Mouse (Mus musculus) cerebellum, adult 9-11 months (tissue): ENCODE measurements around the gene Gm13285.
"Not testable (repeated sequence)": the region's sequence is repeated elsewhere in the genome, so short reads cannot be mapped to it uniquely, and the experiment has no call there.

Experiments used
- DNase-seq: peaks from one replicate; pipeline ENCODE4 v3.0.0; 2022

Gm13285 gene

DNA sequence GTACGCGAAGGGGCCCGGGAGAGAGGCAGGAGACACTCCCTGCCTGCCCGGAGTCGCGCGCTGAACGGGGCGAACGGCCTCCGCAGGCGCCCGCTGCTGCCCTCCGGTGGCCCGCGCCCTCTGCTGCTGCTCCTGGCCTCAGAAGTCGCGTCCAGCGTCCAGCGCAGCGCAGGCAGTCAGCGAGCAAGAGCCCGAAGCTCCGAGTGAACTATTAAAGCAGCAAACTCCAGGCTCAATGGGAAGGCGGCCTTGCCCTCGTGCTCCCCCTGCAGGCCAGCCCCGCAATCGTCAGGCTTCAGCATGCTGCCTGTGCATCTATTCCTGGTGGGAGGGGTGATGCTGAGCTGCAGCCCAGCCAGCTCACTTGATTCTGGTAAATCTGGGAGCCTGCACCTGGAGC lies 2.4 kb upstream of the Gm13285 start, which contains the start of gene Gm13279:
Gene Gm13279, plus strand, starts transcription at position 301 of the 400 bp plus-strand sequence.
- not testable (repeated sequence) for DNase-seq

- not testable (repeated sequence) for DNase-seq
These were observed 3.5 kb downstream of the Gm13285 start, which contains the start of gene Gm13287 for GRCm38 (mm10) chr4:88802954-88803353. Gm13287 (plus strand) TSS chr4:88803254.

DNA sequence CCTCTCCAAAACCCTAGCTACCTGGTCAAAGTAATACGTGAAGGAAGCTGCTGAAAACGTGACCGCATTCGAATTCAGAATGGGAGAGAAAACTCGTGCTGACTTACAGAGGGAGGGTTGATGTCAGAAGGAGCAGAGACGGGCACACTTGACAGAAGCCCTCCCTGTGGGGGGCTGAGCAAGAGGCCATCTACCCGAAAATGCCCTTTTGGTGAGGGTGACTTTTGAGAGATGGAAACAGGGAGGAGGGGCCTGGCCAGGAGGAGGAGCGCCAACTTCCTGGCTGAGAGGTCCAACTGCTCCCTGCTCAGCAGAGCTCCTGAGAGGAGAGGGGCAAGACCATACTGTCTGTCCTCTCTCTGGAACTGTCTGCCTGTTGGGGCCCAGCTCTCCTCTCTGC lies 5.8 kb downstream of the Gm13285 start, which contains the start of gene Gm13288:
Gene Gm13288, plus strand, starts transcription at position 301 of the 400 bp plus-strand sequence.
- DNase-seq: not testable (repeated sequence)

DNA sequence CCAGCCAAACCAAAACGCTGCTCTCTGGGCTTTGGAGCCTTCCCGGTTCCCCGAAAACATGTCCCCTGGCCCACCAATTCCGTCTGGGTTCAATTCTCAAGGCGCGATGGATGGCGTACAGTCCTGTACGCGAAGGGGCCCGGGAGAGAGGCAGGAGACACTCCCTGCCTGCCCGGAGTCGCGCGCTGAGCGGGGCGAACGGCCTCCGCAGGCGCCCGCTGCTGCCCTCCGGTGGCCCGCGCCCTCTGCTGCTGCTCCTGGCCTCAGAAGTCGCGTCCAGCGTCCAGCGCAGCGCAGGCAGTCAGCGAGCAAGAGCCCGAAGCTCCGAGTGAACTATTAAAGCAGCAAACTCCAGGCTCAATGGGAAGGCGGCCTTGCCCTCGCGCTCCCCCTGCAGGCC lies 6.3 kb downstream of the Gm13285 start:
- peak; percentile 44 for DNase-seq

- DNase-seq: no peak
These were observed 16.5 kb downstream of the Gm13285 start, which contains the start of gene Ifna7 for GRCm38 (mm10) chr4:88815928-88816327. Ifna7 (plus strand) TSS chr4:88816228.

GRCm38 (mm10) chr4:88819659-88820058 lies 20.2 kb downstream of the Gm13285 start, which contains the start of gene Ifna11:
Ifna11 (plus strand) TSS chr4:88819959.
- DNase-seq: no peak

DNA sequence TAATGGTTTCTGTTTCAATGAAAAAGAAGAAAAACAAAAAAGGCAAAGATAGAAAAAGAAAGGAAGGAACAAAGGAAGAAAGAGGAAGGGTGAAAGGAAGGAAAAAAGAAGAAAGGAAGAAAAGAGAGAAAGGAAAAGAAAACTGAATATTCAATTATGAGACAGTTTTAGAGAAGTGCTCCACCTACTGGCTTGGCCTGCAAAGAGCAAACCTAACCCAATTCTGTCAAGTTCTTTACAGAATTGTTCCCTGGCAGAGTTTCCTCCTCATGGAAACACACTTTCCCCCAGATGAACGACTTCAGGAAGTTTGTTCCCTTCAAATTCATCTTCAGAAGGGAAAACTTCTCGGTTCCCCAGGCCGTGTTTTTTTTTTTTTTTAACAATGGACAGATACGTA lies 23.5 kb downstream of the Gm13285 start:
- DNase-seq: no peak

GRCm38 (mm10) chr4:88827116-88827515 lies 27.7 kb downstream of the Gm13285 start, which contains the start of gene Ifna6:
Ifna6 (plus strand) TSS chr4:88827416.
- DNase-seq: not testable (repeated sequence)

GRCm38 (mm10) chr4:88830523-88830922 lies 31.1 kb downstream of the Gm13285 start:
- DNase-seq: no peak

GRCm38 (mm10) chr4:88835225-88835624 lies 35.8 kb downstream of the Gm13285 start, which contains the start of gene Ifna5:
Ifna5 (plus strand) TSS chr4:88835525.
- not testable (repeated sequence) for DNase-seq

DNA sequence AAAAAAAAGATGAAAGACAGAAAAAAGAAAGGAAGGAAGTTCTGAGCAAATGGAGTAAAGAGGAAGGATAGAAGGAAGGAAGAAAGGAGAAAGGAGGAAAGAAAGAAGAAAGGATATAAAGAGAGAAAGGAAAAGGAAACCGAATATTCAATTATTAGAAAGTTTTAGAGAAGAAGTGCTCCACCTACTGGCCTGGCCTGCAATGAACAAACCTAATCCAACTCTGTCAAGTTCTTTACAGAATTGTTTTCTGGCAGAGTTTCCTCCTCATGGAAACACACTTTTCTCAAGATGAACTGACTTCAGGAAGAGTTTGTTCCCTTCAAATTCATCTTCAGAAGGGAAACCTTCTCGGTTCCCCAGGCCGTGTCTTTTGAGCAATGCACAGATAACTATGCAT lies 39.4 kb downstream of the Gm13285 start:
- DNase-seq: no peak

GRCm38 (mm10) chr4:88840058-88840457 lies 40.6 kb downstream of the Gm13285 start:
- DNase-seq: no peak

DNA sequence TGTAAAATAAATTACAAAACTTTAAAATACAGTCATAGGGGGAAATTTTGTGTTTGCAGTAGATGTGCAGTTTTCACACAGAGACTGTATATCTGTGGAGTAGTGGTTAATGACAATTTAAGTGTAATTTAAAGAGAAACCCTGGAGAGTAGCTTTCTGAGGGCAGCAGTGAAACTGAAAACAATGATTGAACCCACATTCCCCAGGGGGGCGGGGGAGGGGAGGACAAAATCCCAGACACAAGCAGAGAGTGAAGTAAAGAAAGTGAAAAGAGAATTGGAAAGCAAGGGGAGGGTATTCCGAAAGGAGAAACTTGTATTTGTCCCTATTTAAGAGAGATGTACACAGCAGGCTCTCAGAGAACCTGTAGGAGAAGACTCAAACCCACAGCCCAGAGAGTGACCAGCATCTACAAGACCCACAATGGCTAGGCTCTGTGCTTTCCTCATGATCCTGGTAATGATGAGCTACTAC lies 42.0 kb downstream of the Gm13285 start, which contains the start of gene Ifna4:
Gene Ifna4, plus strand, starts transcription at position 424 of the 474 bp plus-strand sequence.
- no peak for DNase-seq

GRCm38 (mm10) chr4:88845334-88845733 lies 45.9 kb downstream of the Gm13285 start:
- no peak for DNase-seq

- DNase-seq: no peak
These were observed 50.2 kb downstream of the Gm13285 start, which contains the start of gene Ifna1 for GRCm38 (mm10) chr4:88849698-88850097. Ifna1 (plus strand) TSS chr4:88850087.
